Mouse (Mus musculus) adrenal gland, adult (tissue): ENCODE results near the gene Galt.
"Not testable (repeated sequence)": the region's sequence is repeated elsewhere in the genome, so short reads cannot be mapped to it uniquely, and the experiment has no call there.

Experiments
- DNase-seq, 2 experiments: peaks; one replicate each; pipeline ENCODE4 v3.0.0; 2022 to 2023; ENCODE audit warnings: low spot score in 1 of 2; ENCODE audit not compliant: inconsistent age in 2 of 2

Galt gene

DNA sequence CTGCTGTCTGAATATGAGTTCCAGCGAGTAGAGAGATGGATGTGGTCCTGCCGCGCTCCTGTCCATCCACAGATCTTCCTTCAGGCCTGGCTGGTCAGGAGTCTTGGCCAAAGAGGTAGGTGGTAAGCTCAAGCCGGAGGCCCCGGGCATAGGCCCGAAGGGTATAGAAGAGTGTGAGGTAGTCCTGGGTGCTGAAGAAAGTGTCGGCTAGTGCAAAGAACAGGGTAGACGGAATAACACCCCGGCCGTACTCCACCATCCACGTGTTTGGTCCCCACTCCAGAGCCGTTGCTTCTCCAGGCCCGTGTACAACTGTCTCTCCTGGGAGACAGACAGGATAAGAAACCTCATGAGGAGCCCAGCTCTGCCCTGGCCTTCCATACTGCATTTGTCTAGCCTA is 15.8 kb upstream of the Galt start:
- no peak for DNase-seq

- DNase-seq, result no peak
Measured at GRCm38 (mm10) chr4:41740380-41741157, 14.5 kb upstream of the Galt start.

DNA sequence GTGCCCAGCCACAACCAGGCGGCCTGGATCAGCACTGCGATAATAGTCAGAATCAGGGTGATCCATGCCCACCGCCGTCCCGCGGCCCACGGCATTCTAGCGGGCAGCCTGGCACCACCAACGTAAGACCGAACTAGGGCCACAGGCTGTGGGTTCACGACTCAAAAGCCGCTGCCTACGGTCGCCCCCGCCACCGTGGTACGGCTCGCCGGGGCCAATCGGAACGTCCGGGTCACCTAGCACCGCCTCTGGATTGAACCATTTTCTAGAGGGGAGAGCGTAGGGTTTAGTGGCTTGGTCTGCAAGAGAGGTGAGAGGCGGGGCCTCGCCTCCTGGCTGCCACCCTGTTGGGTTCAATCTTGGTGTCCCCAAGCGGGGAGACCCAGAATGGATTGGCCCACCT is 13.9 kb upstream of the Galt start:
- peak; percentile 96 to 98 for DNase-seq

DNA sequence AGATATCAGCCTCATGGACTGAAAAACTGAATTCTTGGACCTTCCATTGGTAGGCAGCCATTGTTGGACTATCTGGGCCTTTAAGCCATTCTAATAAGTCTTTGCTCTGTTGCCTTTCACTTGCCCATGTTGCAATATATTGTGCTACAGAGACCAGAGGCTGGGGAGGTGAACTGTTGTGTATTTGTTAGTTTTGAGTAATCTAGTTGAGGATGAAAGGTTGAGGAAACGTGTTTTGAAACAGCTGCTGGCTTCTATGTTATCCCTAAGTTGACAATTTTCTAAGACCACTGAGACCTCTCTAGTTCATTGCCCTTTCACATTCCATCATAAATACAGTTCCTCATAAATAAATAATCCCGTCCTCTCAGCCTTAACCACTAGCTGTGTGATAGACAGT is 10.9 kb upstream of the Galt start:
- DNase-seq, result no peak

DNA sequence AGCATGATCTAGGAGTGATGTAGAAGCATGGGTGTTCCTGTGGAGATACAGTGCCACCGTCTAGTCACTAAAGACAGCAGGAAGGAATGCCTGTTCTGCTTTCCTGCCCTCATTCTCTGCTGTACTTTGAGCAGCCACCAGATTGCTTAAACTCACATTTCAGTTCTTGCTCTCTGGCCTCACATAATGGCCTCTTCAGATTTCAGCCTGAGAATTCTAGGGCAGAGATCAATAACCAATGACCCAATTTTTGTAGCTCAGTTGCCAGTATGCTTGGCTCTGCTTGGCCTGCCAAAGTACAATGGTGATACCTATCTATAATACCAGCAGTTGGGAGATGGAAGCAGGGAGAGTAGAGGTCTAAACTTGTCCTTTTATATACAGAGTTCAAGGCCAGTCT is 10.0 kb upstream of the Galt start:
- no peak for DNase-seq

- DNase-seq, result peak; percentile 93 to 98
Measured at GRCm38 (mm10) chr4:41755338-41756305, 594 bp downstream of the Galt start, which contains the start of gene Sigmar1. Gene Sigmar1 (minus strand): TSS chr4:41756157.

DNA sequence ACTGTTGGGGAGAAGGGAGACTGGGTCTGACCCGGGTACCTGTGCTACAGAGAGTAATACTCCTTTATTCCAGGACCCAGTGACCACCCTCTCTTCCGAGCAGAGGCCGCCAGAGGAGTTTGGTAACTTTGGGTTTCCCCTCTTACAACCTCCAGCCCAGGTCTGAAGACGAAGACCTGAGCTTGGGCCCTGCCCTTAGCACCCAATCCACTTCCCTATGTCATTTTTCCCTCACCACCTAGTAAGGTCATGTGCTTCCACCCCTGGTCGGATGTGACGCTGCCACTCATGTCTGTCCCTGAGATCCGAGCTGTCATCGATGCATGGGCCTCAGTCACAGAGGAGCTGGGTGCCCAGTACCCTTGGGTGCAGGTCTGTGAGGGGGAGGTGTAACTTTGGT is 1.4 kb downstream of the Galt start:
- peak in 1 of 2 experiments; percentile 35 for DNase-seq

- DNase-seq, result no peak
Measured at GRCm38 (mm10) chr4:41757321-41757720, 2.3 kb downstream of the Galt start.

- peak; percentile 37 to 63 for DNase-seq
Measured at GRCm38 (mm10) chr4:41758021-41758420, 3.0 kb downstream of the Galt start.

DNA sequence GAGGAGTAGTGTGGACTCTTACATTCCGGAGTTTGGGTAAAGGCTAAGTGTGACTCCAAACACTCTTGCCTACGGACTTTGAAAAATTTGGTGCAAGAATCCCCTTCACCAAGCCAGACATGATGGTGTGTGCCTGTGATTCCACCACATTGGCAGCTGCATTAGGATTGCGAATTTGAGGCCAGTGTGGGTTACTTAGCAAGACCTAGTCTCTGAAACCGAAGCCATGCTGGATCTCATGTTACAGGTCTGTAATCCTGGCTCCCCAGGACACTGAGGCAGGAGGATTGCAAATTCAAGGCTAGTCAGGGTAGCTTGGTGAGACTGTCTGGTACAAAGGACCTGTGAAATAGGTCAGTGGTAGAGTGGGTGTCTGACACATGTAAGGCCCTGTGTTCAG is 3.7 kb downstream of the Galt start:
- no peak for DNase-seq

GRCm38 (mm10) chr4:41759206-41759605 is 4.2 kb downstream of the Galt start:
- DNase-seq, result peak in 1 of 2 experiments; percentile 55

GRCm38 (mm10) chr4:41759656-41760287 is 4.7 kb downstream of the Galt start:
- DNase-seq, result peak; percentile 36 to 71

DNA sequence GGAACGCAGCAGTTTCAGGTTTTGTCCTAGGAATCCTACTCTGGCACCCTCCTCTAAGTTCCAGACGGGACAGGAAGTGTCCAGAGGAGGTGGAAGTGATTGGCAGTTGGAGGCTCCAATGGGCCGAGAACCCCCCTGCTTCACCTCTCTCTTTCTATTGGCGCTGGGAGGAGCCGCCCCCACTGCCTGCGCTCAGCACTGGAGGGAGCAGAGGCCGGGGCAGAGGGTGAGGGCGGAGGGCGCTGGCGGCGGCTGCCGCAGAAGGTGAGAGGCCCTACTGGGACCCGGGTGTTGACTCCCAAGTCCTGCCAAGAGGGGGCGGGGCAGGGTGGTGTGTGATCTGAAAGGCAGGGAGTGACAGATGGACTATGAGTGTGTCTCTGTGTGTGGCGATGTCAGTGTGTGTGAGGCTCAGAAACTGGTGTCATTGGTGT is 5.3 kb downstream of the Galt start:
- peak; percentile 95 to 97 for DNase-seq

GRCm38 (mm10) chr4:41760911-41761310 is 5.9 kb downstream of the Galt start:
- DNase-seq, result no peak

- no peak for DNase-seq
Measured at GRCm38 (mm10) chr4:41761680-41762079, 6.7 kb downstream of the Galt start.

DNA sequence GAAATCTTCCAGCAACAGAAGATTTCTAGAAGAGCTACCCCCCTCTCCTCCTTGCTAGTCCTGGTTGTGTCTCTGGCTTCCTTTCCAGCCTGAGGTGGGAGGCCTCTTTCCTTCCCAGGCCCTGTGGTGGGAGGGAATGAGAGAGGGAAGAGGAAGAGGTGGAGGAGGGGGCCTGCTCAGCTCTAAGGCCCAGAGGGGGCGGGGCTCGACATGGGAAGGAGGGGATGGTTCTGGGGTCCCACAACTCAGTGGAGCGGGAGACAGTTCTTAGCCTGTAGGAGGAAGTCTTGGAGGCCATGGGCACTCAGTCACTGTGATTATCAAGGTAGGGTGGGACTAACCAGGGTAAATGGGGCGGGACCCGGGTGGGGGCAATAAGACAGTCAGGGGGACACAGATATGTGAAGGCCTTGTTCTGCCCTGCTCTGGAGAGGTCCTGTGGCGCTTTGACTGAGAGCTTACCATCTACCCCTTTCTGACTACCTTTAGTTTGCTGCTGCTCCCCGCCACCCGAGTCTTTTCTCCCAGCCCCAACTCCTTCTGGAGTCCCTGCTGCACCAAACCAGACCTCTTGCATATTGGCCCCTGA is 7.2 kb downstream of the Galt start:
- peak in 1 of 2 experiments; percentile 48 for DNase-seq

DNA sequence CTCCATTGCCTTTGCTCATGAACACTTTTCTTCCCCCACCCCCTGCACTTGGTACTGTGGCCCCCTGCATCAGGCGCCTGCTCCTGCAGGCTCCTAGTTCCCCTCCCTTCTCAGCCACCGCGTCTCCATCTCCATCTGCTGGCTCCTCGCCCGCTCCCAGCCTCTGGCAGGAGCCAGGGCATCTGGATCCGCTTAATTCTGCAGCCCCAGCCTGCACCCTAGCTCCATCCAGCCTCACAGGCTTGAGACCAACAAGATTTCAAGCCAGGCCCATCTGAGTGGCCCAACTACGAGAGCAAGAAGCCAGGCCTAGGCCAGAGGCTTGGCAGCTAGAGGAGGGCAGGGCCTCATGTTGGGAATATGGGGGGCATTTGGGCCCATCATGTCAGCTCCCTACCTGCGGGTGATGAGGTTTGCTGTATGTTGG is 7.7 kb downstream of the Galt start:
- DNase-seq, result peak; percentile 49 to 64

GRCm38 (mm10) chr4:41763176-41763575 is 8.1 kb downstream of the Galt start:
- not testable (repeated sequence) for DNase-seq

DNA sequence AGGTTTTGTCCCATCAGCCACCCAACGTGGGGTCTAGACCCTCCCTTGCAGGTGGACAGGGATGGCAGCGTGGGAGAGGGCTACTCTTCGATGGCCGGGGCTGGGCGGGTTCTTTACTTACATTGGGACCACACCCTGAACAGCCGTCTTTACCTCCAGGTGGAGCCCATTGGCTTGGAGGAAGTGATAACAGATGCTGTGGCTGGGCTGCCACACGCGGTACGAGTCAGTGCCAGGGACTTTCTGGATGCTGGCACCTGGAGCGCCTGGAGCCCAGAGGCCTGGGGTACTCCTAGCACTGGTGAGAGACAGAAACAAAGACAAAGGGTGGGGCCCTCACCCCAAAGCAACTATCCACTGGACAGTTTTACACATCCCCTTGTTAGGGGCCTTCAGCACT is 12.3 kb downstream of the Galt start:
- not testable (repeated sequence) for DNase-seq

DNA sequence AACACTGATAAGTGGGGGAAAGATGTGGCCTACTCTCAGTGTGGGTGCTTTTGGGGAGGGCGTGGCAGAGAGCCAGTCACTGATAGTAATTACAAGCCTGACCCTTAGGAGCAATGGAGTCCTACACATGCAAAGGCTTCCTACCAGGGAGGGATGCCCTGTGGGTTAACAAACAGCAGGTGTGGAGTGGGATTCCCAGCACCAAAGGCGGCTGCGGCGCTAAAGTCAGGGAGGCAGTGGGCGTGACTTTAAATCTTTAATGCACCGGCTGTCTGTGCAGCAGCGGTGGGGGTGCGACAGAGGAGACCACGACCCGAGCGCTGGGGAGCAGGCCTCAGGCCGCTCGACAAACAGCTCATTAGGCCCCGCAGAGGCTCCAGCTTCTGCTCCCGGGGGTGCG is 17.9 kb downstream of the Galt start:
- DNase-seq, result peak; percentile 57 to 75

GRCm38 (mm10) chr4:41773502-41773901 is 18.5 kb downstream of the Galt start:
- DNase-seq, result peak; percentile 90 to 97
